Mouse (Mus musculus) midbrain, postnatal 0 days (tissue): ENCODE results near the gene Aif1. TPM values are rescaled to one million over a fixed set of nuclear protein-coding genes. Genes with fewer than 3 reads are reported as not detected.

Experiments used
- ATAC-seq: fragments of 200-750 bp; cut with Nextera tagmentation; 2 replicates; pipeline ENCODE4 v1.8.0; 2017; ENCODE audit warnings: moderate number of reproducible peaks, mild to moderate bottlenecking, moderate TSS enrichment, moderate library complexity; ENCODE audit not compliant: low FRiP score
- DNase-seq: peaks from one replicate; pipeline ENCODE4 v3.0.0-alpha.2; 2015; ENCODE audit warnings: low spot score
- H3K27ac ChIP-seq: fragments of 300-500 bp; sonication (generic); 2 replicates; pipeline ENCODE4 v1.5.1; 2014; ENCODE audit warnings: low read depth, mild to moderate bottlenecking, low read length, mixed read lengths
- H3K27me3 ChIP-seq: fragments of 300-500 bp; sonication (generic); 2 replicates; pipeline ENCODE4 v1.6.1; 2014; ENCODE audit warnings: low read length, control low read depth, mixed read lengths; ENCODE audit not compliant: insufficient read depth
- H3K36me3 ChIP-seq: fragments of 300-500 bp; sonication (generic); 2 replicates; pipeline ENCODE4 v1.6.1; 2014; ENCODE audit warnings: low read length, control low read depth, mixed read lengths; ENCODE audit not compliant: insufficient read depth
- H3K4me1 ChIP-seq: fragments of 300-500 bp; sonication (generic); 2 replicates; pipeline ENCODE4 v1.6.1; 2014; ENCODE audit warnings: mild to moderate bottlenecking, control low read depth, antibody characterized with exemption, low read length, mixed read lengths; ENCODE audit not compliant: insufficient read depth
- H3K4me2 ChIP-seq: fragments of 300-500 bp; sonication (generic); 2 replicates; pipeline ENCODE4 v1.6.1; 2014; ENCODE audit warnings: low read depth, mild to moderate bottlenecking, low read length, mixed read lengths; ENCODE audit not compliant: poor library complexity, severe bottlenecking
- H3K4me3 ChIP-seq: fragments of 300-500 bp; sonication (generic); 2 replicates; pipeline ENCODE4 v1.5.1; 2014; ENCODE audit warnings: low read depth, mild to moderate bottlenecking, low read length, moderate library complexity
- H3K9ac ChIP-seq: fragments of 300-500 bp; sonication (generic); replicated peaks from 2 replicates; pipeline ENCODE4 v1.6.1; 2014; ENCODE audit warnings: mild to moderate bottlenecking, low read length, moderate library complexity, mixed read lengths; ENCODE audit not compliant: poor library complexity, severe bottlenecking
- H3K9me3 ChIP-seq: fragments of 300-500 bp; sonication (generic); 2 replicates; pipeline ENCODE4 v1.6.1; 2016; ENCODE audit warnings: low read length, control low read depth
- CTCF ChIP-seq: IDR thresholded peaks from 2 replicates; pipeline ENCODE4 v1.5.1; 2016; ENCODE audit warnings: antibody characterized with exemption, mild to moderate bottlenecking
- WGBS: fragments of 180-500 bp; shearing (Covaris S2); extraction: QIAGEN DNeasy Blood & Tissue Kit; methylation state at CpG from one replicate; pipeline ENCODE4 v1.1.7; 2014; 5-methylcytosine and 5-hydroxymethylcytosine counted together
- polyA plus RNA-seq: library from polyadenylated mRNA; unstranded; fragments of >200 nt; fragmentation: Nextera tagmentation; extraction: Ambion mirVana; gene quantifications from 2 replicates; pipeline ENCODE4 v1.2.1, GENCODE M21; 2015
- total RNA-seq: library from RNA; depleted of rRNA; stranded (reverse); fragments of >200 nt; gene quantifications from 2 replicates; pipeline ENCODE4 v1.2.3, GENCODE M21; 2014

Aif1 gene
- total and polyA plus RNA-seq, 2 experiments from 2014 or later, result 4.1 to 9.5 TPM

GRCm38 (mm10) chr17:35218516-35219193, 42.8 kb upstream of the Aif1 start:
- no peak overlapping the region; the same call in 1 of the 2 replicates for H3K4me2 ChIP-seq
- no peaks in the 10 kb centered on the region for H3K27me3 ChIP-seq
- DNase-seq, result no peak
- 86% methylated on average over 18 of the region's 18 CpGs for WGBS
- H3K4me3 ChIP-seq, result no peak overlapping the region
- H3K4me1 ChIP-seq, result no peaks in the 10 kb centered on the region
- TF ChIP-seq CTCF, result no peak
- H3K9ac ChIP-seq, result no peak overlapping the region
- H3K27ac ChIP-seq, result no peak overlapping the region; the same call in 1 of the 2 replicates
- ATAC-seq, result no peak
- H3K9me3 ChIP-seq, result no peaks in the 10 kb centered on the region
- peaks cover 21% of the 10 kb centered on the region for H3K36me3 ChIP-seq

- no peak overlapping the region for H3K4me3 ChIP-seq
- no peak for ATAC-seq
- no peak for TF ChIP-seq CTCF
Observed at GRCm38 (mm10) chr17:35213071-35213470, 37.2 kb upstream of the Aif1 start.

GRCm38 (mm10) chr17:35210593-35210992, 34.7 kb upstream of the Aif1 start:
- Histone ChIP-seq H3K27ac (no peak overlapping the region), H3K9ac (no peak overlapping the region), H3K27me3 (no peaks in the 10 kb centered on the region), H3K36me3 (no peaks in the 10 kb centered on the region), H3K4me2 (no peak overlapping the region), H3K9me3 (no peaks in the 10 kb centered on the region), H3K4me1 (no peaks in the 10 kb centered on the region), H3K4me3 (no peak overlapping the region)
- DNase-seq (no peak), ATAC-seq (no peak)
- no peak for TF ChIP-seq CTCF
- 79% methylated on average over 3 of the region's 3 CpGs for WGBS

More at GRCm38 (mm10) chr17:35213071-35213470, 37.2 kb upstream of the Aif1 start:
- no peaks in the 10 kb centered on the region for H3K27me3 ChIP-seq
- no peaks in the 10 kb centered on the region for H3K4me1 ChIP-seq
- WGBS, result 94% methylated on average over 5 of the region's 5 CpGs
- H3K36me3 ChIP-seq, result no peaks in the 10 kb centered on the region
- no peak overlapping the region for H3K9ac ChIP-seq
- no peaks in the 10 kb centered on the region for H3K9me3 ChIP-seq
- no peak overlapping the region for H3K4me2 ChIP-seq
- no peak for DNase-seq
- no peak overlapping the region for H3K27ac ChIP-seq

- Histone ChIP-seq H3K4me3 (no peak overlapping the region), H3K36me3 (no peaks in the 10 kb centered on the region), H3K27ac (no peak overlapping the region), H3K4me1 (no peaks in the 10 kb centered on the region), H3K9me3 (no peaks in the 10 kb centered on the region), H3K27me3 (no peaks in the 10 kb centered on the region), H3K9ac (no peak overlapping the region), H3K4me2 (no peak overlapping the region)
- WGBS, result 66% methylated on average over 12 of the region's 12 CpGs
- ATAC-seq (no peak), DNase-seq (no peak)
- no peak for TF ChIP-seq CTCF
Observed at GRCm38 (mm10) chr17:35209785-35210535, 34.1 kb upstream of the Aif1 start.

GRCm38 (mm10) chr17:35205380-35205769, 29.5 kb upstream of the Aif1 start:
- Histone ChIP-seq H3K27ac (no peak overlapping the region), H3K9me3 (no peaks in the 10 kb centered on the region), H3K9ac (no peak overlapping the region), H3K4me2 (no peak overlapping the region), H3K4me1 (no peaks in the 10 kb centered on the region), H3K27me3 (peaks cover 4% of the 10 kb centered on the region; the same call in 1 of the 2 replicates), H3K36me3 (no peaks in the 10 kb centered on the region), H3K4me3 (no peak overlapping the region)
- 59% methylated on average over 10 of the region's 10 CpGs for WGBS
- ATAC-seq, result no peak
- TF ChIP-seq CTCF, result no peak
- no peak for DNase-seq
